Mouse (Mus musculus) erythroid progenitor cell, adult 5-6 weeks (primary cell): ENCODE data around the gene Acbd5. TPM values are rescaled to one million over a fixed set of nuclear protein-coding genes. Genes with fewer than 3 reads are reported as not detected.

Experiments used
- total RNA-seq, 2 experiments: library from RNA; stranded (forward) in 1 of 2; stranded (reverse) in 1 of 2; fragments of 150-400 nt in 1 of 2; fragments of 186-747, 209-891 nt in 1 of 2; gene quantifications; 2 replicates each; pipeline versions ENCODE4 v1.2.3 to v1.2.4; 2015 to 2017; ENCODE audit warnings: low replicate concordance in 2 of 2

The Acbd5 gene
- total RNA-seq, 2 experiments from 2014 or later, result 21.8 to 33.2 TPM

Other genes with a start within 250 kb of the Acbd5 start
- 4.0 and 23.1 TPM in 2 replicates for gene Pdss1, start 172.6 kb upstream of the Acbd5 start, total RNA-seq (2015; ENCODE audit: low replicate concordance)
- 8.2 and 11.0 TPM in 2 replicates for gene Pdss1, start 172.6 kb upstream of the Acbd5 start, total RNA-seq (2017; ENCODE audit: low replicate concordance)
- 75.9 and 81.4 TPM in 2 replicates for gene Abi1, start 27.9 kb upstream of the Acbd5 start, total RNA-seq (2015; ENCODE audit: low replicate concordance)
- 57.6 and 59.4 TPM in 2 replicates for gene Abi1, start 27.9 kb upstream of the Acbd5 start, total RNA-seq (2017; ENCODE audit: low replicate concordance)
- 34.2 and 43.2 TPM in 2 replicates for gene Mastl, start 87.9 kb downstream of the Acbd5 start, total RNA-seq (2015; ENCODE audit: low replicate concordance)
- gene Mastl, start 87.9 kb downstream of the Acbd5 start, total RNA-seq (2017; ENCODE audit: low replicate concordance), result 31.9 and 33.0 TPM in 2 replicates
- 64.5 and 75.0 TPM in 2 replicates for gene Yme1l1, start 88.2 kb downstream of the Acbd5 start, total RNA-seq (2015; ENCODE audit: low replicate concordance)
- 91.8 and 116 TPM in 2 replicates for gene Yme1l1, start 88.2 kb downstream of the Acbd5 start, total RNA-seq (2017; ENCODE audit: low replicate concordance)
- not detected in 2 replicates for gene 4931423N10Rik, start 139.3 kb downstream of the Acbd5 start, total RNA-seq (2015; ENCODE audit: low replicate concordance)
- not detected in 2 replicates for gene 4931423N10Rik, start 139.3 kb downstream of the Acbd5 start, total RNA-seq (2017; ENCODE audit: low replicate concordance)